Mouse (Mus musculus) stomach, postnatal 0 days (tissue): ENCODE measurements around the gene Gper1.

Source experiments
- CTCF ChIP-seq: IDR thresholded peaks from 2 replicates; pipeline ENCODE4 v1.5.1; 2016; ENCODE audit warnings: antibody characterized with exemption, low read depth, mild to moderate bottlenecking, moderate library complexity
- EP300 ChIP-seq: optimal IDR thresholded peaks from 2 replicates; pipeline ENCODE3; 2016; ENCODE audit warnings: antibody characterized with exemption

- no peak for TF ChIP-seq CTCF
- no peak for TF ChIP-seq EP300
These were observed 20.8 kb upstream of the Gper1 start for GRCm38 (mm10) chr5:139402106-139402505.
